Mouse (Mus musculus) Muller cell, postnatal 12 days (primary cell): ENCODE data around the gene Gpc6.

ENCODE experiments used
- DNase-seq: peaks from one replicate; pipeline ENCODE4 v3.0.0-alpha.2; 2015; ENCODE audit errors: inconsistent ontology term

The Gpc6 gene

GRCm38 (mm10) chr14:117786647-117787046 lies 861.5 kb downstream of the Gpc6 start:
- no peak for DNase-seq

DNA sequence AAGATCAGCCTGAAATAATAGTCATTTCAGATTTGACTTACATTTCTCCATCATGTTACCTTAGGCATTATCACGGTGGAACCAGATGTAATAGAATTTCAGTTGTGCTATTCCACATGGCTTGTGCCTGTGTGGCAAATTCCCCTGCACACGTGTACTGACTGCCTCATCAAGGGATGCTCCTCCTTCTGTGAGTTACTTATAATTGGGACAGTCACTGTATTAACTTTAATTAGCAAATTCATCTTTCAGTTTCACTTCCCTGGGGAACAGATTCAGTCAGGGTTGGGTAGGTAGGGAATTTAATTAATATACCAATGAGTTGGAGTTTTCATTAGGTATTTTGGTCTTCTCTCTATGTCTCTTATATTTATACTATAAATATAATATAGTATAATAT lies 869.8 kb downstream of the Gpc6 start:
- no peak for DNase-seq

GRCm38 (mm10) chr14:117796661-117797060 lies 871.5 kb downstream of the Gpc6 start:
- DNase-seq = no peak

- DNase-seq = no peak
Observed at GRCm38 (mm10) chr14:117800399-117800798, 875.3 kb downstream of the Gpc6 start.

GRCm38 (mm10) chr14:117807846-117808245 lies 882.7 kb downstream of the Gpc6 start:
- no peak for DNase-seq

DNA sequence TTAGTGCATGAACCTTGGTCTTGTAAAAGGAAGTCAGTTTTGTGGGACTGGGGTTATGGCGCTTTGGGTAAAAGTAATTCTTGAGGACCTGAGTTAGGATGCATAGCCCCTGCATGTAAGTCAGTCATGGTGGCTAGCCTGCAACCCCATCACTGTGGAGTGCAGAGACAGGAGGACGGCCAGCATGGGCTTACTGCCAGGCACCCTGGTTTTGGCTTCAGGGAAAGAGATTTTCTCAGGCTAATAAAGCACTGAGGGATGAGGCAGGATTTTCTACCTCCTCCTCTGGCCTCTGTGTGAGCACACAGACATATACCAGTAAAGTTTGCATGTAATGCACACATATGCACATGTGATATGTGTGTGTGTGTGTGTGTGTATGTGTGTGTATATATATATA lies 883.2 kb downstream of the Gpc6 start:
- no peak for DNase-seq

- peak; percentile 9 for DNase-seq
Observed at GRCm38 (mm10) chr14:117810321-117811270, 885.5 kb downstream of the Gpc6 start.

DNA sequence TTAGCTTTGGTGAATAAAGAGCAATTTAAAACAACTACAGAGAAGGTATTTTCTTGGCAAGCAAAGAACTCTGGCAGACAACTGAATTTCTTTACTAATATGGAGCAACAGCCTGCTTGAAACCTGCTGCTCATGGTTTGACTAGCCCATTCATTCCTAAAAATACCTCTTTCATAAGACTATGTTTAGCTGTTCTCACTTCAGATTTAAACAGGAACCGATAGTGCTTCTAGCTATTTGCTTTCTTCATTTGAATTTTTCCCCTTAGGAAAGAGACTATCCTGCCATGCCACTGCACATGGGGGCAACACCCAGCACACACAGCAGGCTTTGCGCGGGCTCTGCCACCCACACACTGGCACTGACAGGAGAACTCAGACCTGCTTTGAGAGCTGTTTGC lies 888.4 kb downstream of the Gpc6 start:
- peak; percentile 3 for DNase-seq

- no peak for DNase-seq
Observed at GRCm38 (mm10) chr14:117816008-117816407, 890.9 kb downstream of the Gpc6 start.

DNA sequence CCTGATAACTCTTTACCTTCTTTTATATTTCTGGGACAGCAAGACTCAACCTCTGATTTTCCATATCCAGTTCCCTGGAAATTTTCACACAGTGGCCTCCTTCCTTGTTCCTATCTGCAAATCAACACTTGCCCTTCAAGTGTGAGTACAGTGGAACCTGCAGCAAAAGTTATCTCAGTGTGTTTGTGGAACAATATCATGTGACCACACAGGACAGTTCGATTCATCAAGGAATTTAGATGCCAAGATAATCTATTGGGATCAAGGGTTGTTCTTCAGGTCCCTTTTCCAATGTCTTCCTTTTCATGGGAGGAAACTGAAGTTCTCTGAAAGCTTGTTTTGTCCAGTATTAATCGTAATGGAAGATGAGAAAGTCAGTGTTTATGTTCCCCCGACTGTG lies 891.6 kb downstream of the Gpc6 start:
- no peak for DNase-seq

GRCm38 (mm10) chr14:117817196-117817595 lies 892.1 kb downstream of the Gpc6 start:
- DNase-seq = no peak

DNA sequence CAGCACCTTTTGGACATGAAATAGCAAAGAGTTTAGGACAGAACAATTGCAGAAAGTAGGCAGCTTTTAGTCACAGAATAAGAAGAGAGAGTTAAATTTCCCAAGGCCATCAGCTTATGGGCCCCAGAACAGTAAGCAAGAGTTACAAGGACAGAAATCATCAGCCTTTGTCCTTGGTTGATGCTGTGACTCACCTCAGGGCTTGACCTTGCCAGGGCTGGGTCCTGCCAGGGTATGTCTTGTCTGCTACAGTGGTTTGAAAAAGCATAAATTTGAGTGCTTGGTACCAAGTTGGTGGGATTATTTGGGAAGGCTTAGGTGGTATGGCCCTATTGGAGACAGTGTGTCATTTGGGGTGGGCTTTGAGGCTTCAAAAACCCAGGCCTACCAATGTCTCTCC lies 899.4 kb downstream of the Gpc6 start:
- DNase-seq = no peak

DNA sequence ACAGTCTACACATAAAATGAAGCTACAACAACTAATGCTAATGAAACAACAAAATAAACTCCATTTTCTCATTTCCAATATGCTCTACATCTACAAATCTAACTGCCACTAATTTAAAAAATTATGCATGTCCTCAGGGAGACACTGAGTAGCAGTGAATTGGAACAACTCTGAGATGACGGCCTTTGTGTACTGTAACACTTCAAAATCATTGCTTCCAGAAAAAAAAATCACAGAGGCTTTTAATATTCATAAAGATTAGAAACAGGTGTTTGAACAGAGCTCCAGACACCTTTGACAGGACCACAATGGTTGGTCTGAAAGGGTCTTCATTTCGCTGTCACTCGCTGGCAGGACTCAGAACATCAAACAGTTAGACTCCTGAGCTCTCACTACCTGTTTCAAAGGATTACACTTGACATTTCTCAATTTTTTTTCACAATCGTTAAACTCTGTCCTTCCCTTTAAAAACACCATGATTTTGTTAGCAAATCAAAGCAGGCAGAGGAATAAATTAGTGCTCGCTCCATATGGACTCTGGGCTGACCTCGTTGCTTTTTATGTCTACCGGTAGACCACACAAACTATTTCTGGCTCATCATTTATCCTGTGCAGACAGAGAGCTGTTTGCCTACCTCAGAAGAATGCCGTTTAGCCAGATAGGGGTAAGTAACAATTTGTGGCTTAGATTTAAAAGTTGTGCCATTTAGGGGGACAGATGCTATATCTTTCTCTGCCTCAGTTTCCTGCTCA lies 901.4 kb downstream of the Gpc6 start:
- DNase-seq = no peak

DNA sequence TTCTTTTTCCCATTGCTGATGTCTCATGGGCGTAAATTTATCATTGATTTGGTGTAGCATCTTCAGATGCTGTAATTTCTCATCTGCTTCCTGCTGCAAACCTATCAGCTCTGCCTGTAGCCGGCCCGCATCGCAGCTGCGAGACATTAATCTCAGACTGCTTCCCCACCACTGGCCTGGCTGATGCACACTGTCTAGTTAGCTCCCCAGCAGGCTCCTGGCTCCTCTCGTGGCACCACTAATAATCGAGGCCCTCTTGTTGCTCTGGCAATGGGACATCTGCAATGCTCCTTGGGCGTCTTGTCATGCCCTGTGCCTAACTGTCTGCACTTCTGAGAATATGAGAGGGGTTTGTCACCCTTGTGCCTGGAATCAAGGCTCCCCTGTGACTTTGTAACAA lies 906.2 kb downstream of the Gpc6 start:
- DNase-seq = no peak

GRCm38 (mm10) chr14:117831731-117832130 lies 906.6 kb downstream of the Gpc6 start:
- DNase-seq = no peak

- no peak for DNase-seq
Observed at GRCm38 (mm10) chr14:117835506-117835905, 910.4 kb downstream of the Gpc6 start.

GRCm38 (mm10) chr14:117837021-117837420 lies 911.9 kb downstream of the Gpc6 start:
- DNase-seq = no peak

- DNase-seq = no peak
Observed at GRCm38 (mm10) chr14:117837715-117838114, 912.6 kb downstream of the Gpc6 start.

DNA sequence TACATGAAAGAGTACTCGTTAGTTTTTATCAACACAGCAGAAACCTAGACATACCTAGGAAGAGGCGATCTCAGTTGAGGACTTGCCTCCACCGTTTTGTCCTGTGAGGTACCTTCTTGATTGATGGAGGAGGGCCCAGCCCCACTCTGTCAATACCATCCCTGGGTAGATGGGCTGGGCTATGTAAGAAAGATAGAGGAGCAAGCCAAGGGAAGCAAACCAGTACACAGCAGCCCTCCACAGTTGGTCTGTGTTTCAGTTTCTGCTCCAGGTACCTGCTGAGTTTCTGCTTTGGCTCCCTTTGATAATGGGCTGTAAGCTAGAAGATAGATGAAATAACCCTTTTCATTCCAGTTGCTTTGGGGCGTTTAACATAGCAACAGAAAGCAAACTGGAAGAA lies 916.1 kb downstream of the Gpc6 start:
- peak; percentile 17 for DNase-seq

- peak; percentile 87 for DNase-seq
Observed at GRCm38 (mm10) chr14:117841797-117842553, 916.9 kb downstream of the Gpc6 start.

DNA sequence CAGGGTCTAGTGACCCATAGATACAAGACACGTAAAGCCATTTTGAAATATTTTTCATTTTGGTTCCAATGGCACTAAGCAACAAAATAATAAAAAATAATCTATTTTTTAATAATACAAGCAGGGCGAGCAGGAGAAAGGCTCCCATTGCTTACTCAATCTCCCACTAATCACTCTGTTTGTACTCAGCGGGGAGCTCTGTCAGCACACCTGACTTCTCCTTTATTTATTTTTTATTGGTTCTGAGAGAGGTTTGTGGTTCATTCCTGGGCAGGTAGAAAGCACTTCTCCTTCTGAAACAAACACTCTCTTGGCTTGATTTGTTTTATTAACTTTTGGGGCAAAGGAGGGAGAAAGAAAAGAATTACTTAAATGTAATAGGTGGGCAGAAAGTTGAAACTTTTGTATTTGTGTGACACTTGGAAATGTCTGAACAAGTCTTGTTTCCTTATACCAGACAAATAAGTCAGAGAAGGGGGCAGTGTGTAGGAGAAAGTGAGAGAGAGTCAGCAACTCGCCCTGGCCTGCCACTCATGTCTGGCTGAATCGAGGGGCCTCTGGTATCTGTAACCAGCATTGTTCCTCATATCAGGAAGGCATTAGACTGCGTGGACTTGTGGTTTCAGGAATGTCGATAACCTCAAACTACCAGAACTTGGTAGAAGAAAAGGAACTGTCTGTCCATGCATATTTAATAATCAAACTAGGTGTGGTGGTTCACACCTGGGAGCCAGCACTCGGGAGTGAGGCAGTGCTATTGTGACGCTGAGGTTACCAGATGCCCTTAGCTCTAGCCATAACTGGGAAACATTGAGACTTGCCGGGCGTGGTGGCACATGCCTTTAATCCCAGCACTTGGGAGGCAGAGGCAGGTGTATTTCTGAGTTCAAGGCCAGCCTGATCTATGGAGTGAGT lies 924.7 kb downstream of the Gpc6 start:
- no peak for DNase-seq
